Mouse (Mus musculus): Measurements from ENCODE around the gene Zfp992.
"Not testable (repeated sequence)": the region's sequence is repeated elsewhere in the genome, so short reads cannot be mapped to it uniquely, and the experiment has no call there.

Gene Zfp992

GRCm38 (mm10) chr4:146454896-146455295, 6.1 kb downstream of the Zfp992 start:
- peaks cover 7% of the 10 kb centered on the region for H3K9me3 ChIP-seq (ENCODE audit: low read length)
- no peaks in the 10 kb centered on the region for H3K27me3 ChIP-seq (ENCODE audit: insufficient read depth, low read length)
- H3K4me3 ChIP-seq (replicated peaks; ENCODE audit: low read length): no peak overlapping the region
- peaks cover 26% of the 10 kb centered on the region for H3K4me1 ChIP-seq (replicated peaks; ENCODE audit: low read depth, low read length)
- H3K36me3 ChIP-seq (ENCODE audit: insufficient read depth, low read length): peaks cover 35% of the 10 kb centered on the region
- TF ChIP-seq CTCF (conservative IDR thresholded peaks at IDR 0.05; ENCODE audit: low read length) (no peak), POU5F1 (IDR thresholded peaks at IDR 0.05; ENCODE audit: borderline replicate concordance, low read length) (no peak), NANOG (IDR thresholded peaks at IDR 0.05; ENCODE audit: borderline replicate concordance, low read length) (no peak)

GRCm38 (mm10) chr4:146455321-146455721, 6.5 kb downstream of the Zfp992 start:
- peaks cover 35% of the 10 kb centered on the region for H3K36me3 ChIP-seq (ENCODE audit: insufficient read depth, low read length)
- no peaks in the 10 kb centered on the region for H3K27me3 ChIP-seq (ENCODE audit: insufficient read depth, low read length)
- H3K9me3 ChIP-seq (ENCODE audit: low read length): peaks cover 7% of the 10 kb centered on the region
- no peak for TF ChIP-seq NANOG (IDR thresholded peaks at IDR 0.05; ENCODE audit: borderline replicate concordance, low read length)
- TF ChIP-seq CTCF (conservative IDR thresholded peaks at IDR 0.05; ENCODE audit: low read length): no peak
- no peak for TF ChIP-seq POU5F1 (IDR thresholded peaks at IDR 0.05; ENCODE audit: borderline replicate concordance, low read length)
- peaks cover 26% of the 10 kb centered on the region for H3K4me1 ChIP-seq (replicated peaks; ENCODE audit: low read depth, low read length)
- H3K4me3 ChIP-seq (replicated peaks; ENCODE audit: low read length): no peak overlapping the region

GRCm38 (mm10) chr4:146456061-146456726, 7.4 kb downstream of the Zfp992 start:
- Histone ChIP-seq H3K4me1 (replicated peaks; ENCODE audit: low read depth, low read length) (peaks cover 26% of the 10 kb centered on the region), H3K36me3 (ENCODE audit: insufficient read depth, low read length) (peaks cover 38% of the 10 kb centered on the region), H3K9me3 (ENCODE audit: low read length) (peaks cover 7% of the 10 kb centered on the region), H3K27me3 (ENCODE audit: insufficient read depth, low read length) (no peaks in the 10 kb centered on the region), H3K4me3 (replicated peaks; ENCODE audit: low read length) (no peak overlapping the region)
- TF ChIP-seq NANOG (IDR thresholded peaks at IDR 0.05; ENCODE audit: borderline replicate concordance, low read length) (no peak), POU5F1 (IDR thresholded peaks at IDR 0.05; ENCODE audit: borderline replicate concordance, low read length) (0 out of 2 replicates have a peak, but pooled peaks have one; percentile 6), CTCF (conservative IDR thresholded peaks at IDR 0.05; ENCODE audit: low read length) (no peak)

GRCm38 (mm10) chr4:146457126-146457525, 8.3 kb downstream of the Zfp992 start:
- Histone ChIP-seq H3K4me3 (replicated peaks; ENCODE audit: low read length) (no peak overlapping the region), H3K9me3 (ENCODE audit: low read length) (peaks cover 7% of the 10 kb centered on the region), H3K27me3 (ENCODE audit: insufficient read depth, low read length) (no peaks in the 10 kb centered on the region), H3K36me3 (ENCODE audit: insufficient read depth, low read length) (peaks cover 38% of the 10 kb centered on the region), H3K4me1 (replicated peaks; ENCODE audit: low read depth, low read length) (peaks cover 26% of the 10 kb centered on the region)
- TF ChIP-seq NANOG (IDR thresholded peaks at IDR 0.05; ENCODE audit: borderline replicate concordance, low read length): no peak

GRCm38 (mm10) chr4:146457720-146458119, 8.9 kb downstream of the Zfp992 start:
- Histone ChIP-seq H3K4me3 (replicated peaks; ENCODE audit: low read length) (no peak overlapping the region), H3K36me3 (ENCODE audit: insufficient read depth, low read length) (peaks cover 34% of the 10 kb centered on the region), H3K27me3 (ENCODE audit: insufficient read depth, low read length) (no peaks in the 10 kb centered on the region), H3K9me3 (ENCODE audit: low read length) (peaks cover 7% of the 10 kb centered on the region), H3K4me1 (replicated peaks; ENCODE audit: low read depth, low read length) (peaks cover 23% of the 10 kb centered on the region)
- TF ChIP-seq NANOG (IDR thresholded peaks at IDR 0.05; ENCODE audit: borderline replicate concordance, low read length): no peak
- TF ChIP-seq CTCF (conservative IDR thresholded peaks at IDR 0.05; ENCODE audit: low read length): peak; percentile 18; the same call in 1 of the 2 replicates
- peak; percentile 24; the same call in 1 of the 2 replicates for TF ChIP-seq POU5F1 (IDR thresholded peaks at IDR 0.05; ENCODE audit: borderline replicate concordance, low read length)

- not testable (repeated sequence) for H3K9me3 ChIP-seq (ENCODE audit: low read length); H3K27me3 ChIP-seq (ENCODE audit: insufficient read depth, low read length)
These were observed 11.0 kb downstream of the Zfp992 start for GRCm38 (mm10) chr4:146459822-146460221.

GRCm38 (mm10) chr4:146460685-146461084, 11.9 kb downstream of the Zfp992 start:
- H3K9me3 ChIP-seq (ENCODE audit: low read length): peaks cover 10% of the 10 kb centered on the region
- H3K4me3 ChIP-seq (replicated peaks; ENCODE audit: low read length); H3K4me1 ChIP-seq (replicated peaks; ENCODE audit: low read depth, low read length); H3K27me3 ChIP-seq (ENCODE audit: insufficient read depth, low read length): not testable (repeated sequence)
- peaks cover 35% of the 10 kb centered on the region for H3K36me3 ChIP-seq (ENCODE audit: insufficient read depth, low read length)

More at GRCm38 (mm10) chr4:146459822-146460221, 11.0 kb downstream of the Zfp992 start:
- peaks cover 36% of the 10 kb centered on the region for H3K36me3 ChIP-seq (ENCODE audit: insufficient read depth, low read length)
- not testable (repeated sequence) for H3K4me3 ChIP-seq (replicated peaks; ENCODE audit: low read length)
- H3K4me1 ChIP-seq (replicated peaks; ENCODE audit: low read depth, low read length): peaks cover 18% of the 10 kb centered on the region

GRCm38 (mm10) chr4:146463649-146464351, 15.0 kb downstream of the Zfp992 start:
- not testable (repeated sequence) for H3K9me3 ChIP-seq (ENCODE audit: low read length); H3K27me3 ChIP-seq (ENCODE audit: insufficient read depth, low read length); H3K4me3 ChIP-seq (replicated peaks; ENCODE audit: low read length); H3K4me1 ChIP-seq (replicated peaks; ENCODE audit: low read depth, low read length)
- H3K36me3 ChIP-seq (ENCODE audit: insufficient read depth, low read length): peaks cover 17% of the 10 kb centered on the region

GRCm38 (mm10) chr4:146469984-146470383, 21.2 kb downstream of the Zfp992 start:
- Histone ChIP-seq H3K9me3 (ENCODE audit: low read length) (peaks cover 25% of the 10 kb centered on the region), H3K36me3 (ENCODE audit: insufficient read depth, low read length) (peaks cover 17% of the 10 kb centered on the region)
- H3K27me3 ChIP-seq (ENCODE audit: insufficient read depth, low read length); H3K4me3 ChIP-seq (replicated peaks; ENCODE audit: low read length); H3K4me1 ChIP-seq (replicated peaks; ENCODE audit: low read depth, low read length): not testable (repeated sequence)

GRCm38 (mm10) chr4:146474181-146474580, 25.4 kb downstream of the Zfp992 start:
- Histone ChIP-seq H3K27me3 (ENCODE audit: insufficient read depth, low read length) (peaks cover 12% of the 10 kb centered on the region), H3K9me3 (ENCODE audit: low read length) (peaks cover 19% of the 10 kb centered on the region)
- not testable (repeated sequence) for H3K4me3 ChIP-seq (replicated peaks; ENCODE audit: low read length); H3K36me3 ChIP-seq (ENCODE audit: insufficient read depth, low read length); H3K4me1 ChIP-seq (replicated peaks; ENCODE audit: low read depth, low read length)

GRCm38 (mm10) chr4:146474716-146475676, 26.2 kb downstream of the Zfp992 start:
- Histone ChIP-seq H3K4me3 (replicated peaks; ENCODE audit: low read length) (peak overlapping the region; percentile 78), H3K9me3 (ENCODE audit: low read length) (peaks cover 12% of the 10 kb centered on the region), H3K27me3 (ENCODE audit: insufficient read depth, low read length) (peaks cover 12% of the 10 kb centered on the region)
- not testable (repeated sequence) for H3K4me1 ChIP-seq (replicated peaks; ENCODE audit: low read depth, low read length); H3K36me3 ChIP-seq (ENCODE audit: insufficient read depth, low read length)

- not testable (repeated sequence) for H3K4me1 ChIP-seq (replicated peaks; ENCODE audit: low read depth, low read length); H3K9me3 ChIP-seq (ENCODE audit: low read length); H3K4me3 ChIP-seq (replicated peaks; ENCODE audit: low read length); H3K36me3 ChIP-seq (ENCODE audit: insufficient read depth, low read length)
- peaks cover 17% of the 10 kb centered on the region for H3K27me3 ChIP-seq (ENCODE audit: insufficient read depth, low read length)
These were observed 27.4 kb downstream of the Zfp992 start for GRCm38 (mm10) chr4:146476260-146476659.

All from E14TG2a.4 (cell line).